In genomic region chr9:116327080-116327479, GRCm38 (mm10) we compare ENCODE assay signal across 20 mouse cellular contexts.
DNase-seq lines count a peak whose midpoint lies in the region; TF ChIP-seq lines count a peak whose summit lies in the region.
"Had no signal": no experiment of that assay in that cellular context is flagged by ENCODE, and none has a peak within 500 bp of the region (broad histone marks: within the 10 kb centered on the region; RNA-seq: fewer than 3 reads in every experiment).

No protein-coding gene starts in this region.

- TF ChIP-seq CTCF in layer of hippocampus, adult 2 months (conservative IDR thresholded peaks at IDR 0.05) = no peak
- TF ChIP-seq CTCF in CH12.LX (conservative IDR thresholded peaks at IDR 0.05 in 1 of 2, IDR thresholded peaks at IDR 0.05 in 1 of 2; ENCODE audit: low read depth in 2 of 2, low read length in 2 of 2) = no peak

- in situ Hi-C loops in CH12.LX (cut with MboI; ENCODE audit: low pct_ligation_motif_present, low pct_unique_long_range_greater_than_20kb, low sequenced_read_pairs) = loop anchor here (10.0 kb wide), 2 partner anchors 112 to 242 kb away; no protein-coding TSS in a partner anchor

- no peak overlapping the region for H3K4me2 ChIP-seq in CH12.LX (ENCODE audit: insufficient read depth, low read depth, poor library complexity, severe bottlenecking)

- no peak overlapping the region for H3K4me3 ChIP-seq in layer of hippocampus, adult 2 months
- H3K4me3 ChIP-seq in CH12.LX (replicated peaks in 1 of 3; ENCODE audit: low read depth in 2 of 3, low read length in 2 of 3, poor library complexity in 1 of 3) = no peak overlapping the region
- no peak overlapping the region for H3K4me3 ChIP-seq in brown adipose tissue, adult 24 weeks (ENCODE audit: insufficient read depth, low read depth, low read length)

- no peak for TF ChIP-seq POLR2A in CH12.LX (IDR thresholded peaks at IDR 0.05; ENCODE audit: low read depth, low read length)

- no peak for TF ChIP-seq EP300 in CH12.LX (IDR thresholded peaks at IDR 0.05; ENCODE audit: low read length)

- no peak; the same call in 1 of the 2 replicates for TF ChIP-seq RAD21 in CH12.LX (IDR thresholded peaks at IDR 0.05; ENCODE audit: low read depth, low read length)

- no peaks in the 10 kb centered on the region for H3K79me2 ChIP-seq in CH12.LX (replicated peaks; ENCODE audit: control insufficient read depth, extremely low read depth, insufficient read depth, poor library complexity, severe bottlenecking)

- H3K4me1 ChIP-seq in CH12.LX (ENCODE audit: control insufficient read depth in 1 of 2, insufficient read depth in 2 of 2) = peaks cover 43 to 99% of the 10 kb centered on the region in 2 experiments
- H3K4me1 ChIP-seq in brown adipose tissue, adult 24 weeks (ENCODE audit: control insufficient read depth, insufficient read depth, insufficient read length, low read length) = peaks cover 35% of the 10 kb centered on the region

- H3K9ac ChIP-seq in CH12.LX (ENCODE audit: insufficient read depth, low read depth) = peak overlapping the region; percentile 50; the same call in 1 of the 2 replicates

- no peaks in the 10 kb centered on the region for H3K9me3 ChIP-seq in CH12.LX (replicated peaks; ENCODE audit: low read length)

- DNase-seq in layer of hippocampus, adult 2 months (ENCODE audit: low spot score in 2 of 2) = no peak
- DNase-seq in layer of hippocampus, adult 11-12 months (ENCODE audit: low spot score) = no peak
- no peak for DNase-seq in CH12.LX (ENCODE audit: extremely low read depth)
- no peak for DNase-seq in cerebellum, postnatal 25 days
- DNase-seq in adrenal gland, postnatal 36 days = no peak
- DNase-seq: adrenal gland, adult 2 months; adrenal gland, adult 8-10 months; adrenal gland, postnatal 10 days; adrenal gland, postnatal 14 days; adrenal gland, postnatal 25 days; B cell, adult 2 months; cerebellum, adult 11 months; cerebellum, adult 11-12 months; cerebellum, adult 18-20 months; cerebellum, adult 2 months; cerebellum, adult 8-10 months; cerebellum, adult 9-10 months had no signal

- dilution Hi-C loops in CH12.LX (cut with MboI; ENCODE audit: extremely low pct_ligation_motif_present, extremely low pct_unique_long_range_greater_than_20kb, low sequenced_read_pairs) = no loop called here

- no peaks in the 10 kb centered on the region for H3K27me3 ChIP-seq in CH12.LX (replicated peaks)
- H3K27me3 ChIP-seq: Patski had no signal

- peak overlapping the region; percentile 41; the same call in 1 of the 2 replicates for H3K27ac ChIP-seq in layer of hippocampus, adult 2 months
- peak overlapping the region; percentile 78 for H3K27ac ChIP-seq in CH12.LX (ENCODE audit: insufficient read depth, low read depth)
- H3K27ac ChIP-seq in brown adipose tissue, adult 24 weeks (replicated peaks; ENCODE audit: low read depth, low read length) = 0 out of 2 replicates have a peak overlapping the region, but pooled peaks have one; percentile 70

- H3K36me3 ChIP-seq in CH12.LX (replicated peaks in 1 of 2; ENCODE audit: control insufficient read depth in 1 of 2, insufficient read depth in 1 of 2, low read length in 1 of 2) = no peaks in the 10 kb centered on the region
- H3K36me3 ChIP-seq: G1E had no signal

TF ChIP-seq in CH12.LX, 34 proteins besides CTCF, POLR2A, EP300 and RAD21:
- no peak for TF ChIP-seq ZC3H11A (IDR thresholded peaks at IDR 0.05; ENCODE audit: low read depth, low read length)
- no peak for TF ChIP-seq SIN3A (IDR thresholded peaks at IDR 0.05; ENCODE audit: low read length)
- no peak; the same call in 1 of the 2 replicates for TF ChIP-seq MEF2A (IDR thresholded peaks at IDR 0.05; ENCODE audit: borderline replicate concordance, low read depth, low read length)
- 0 out of 2 replicates have a peak, but pooled peaks have one; percentile 23 for TF ChIP-seq BHLHE40 (IDR thresholded peaks at IDR 0.05; ENCODE audit: low read depth, low read length)
- no peak for TF ChIP-seq NRF1 (IDR thresholded peaks at IDR 0.05; ENCODE audit: low read depth, low read length)
- no peak for TF ChIP-seq JUN (IDR thresholded peaks at IDR 0.05; ENCODE audit: insufficient read depth, low read depth, low read length)
- 0 out of 2 replicates have a peak, but pooled peaks have one; percentile 10 for TF ChIP-seq TCF12 (IDR thresholded peaks at IDR 0.05; ENCODE audit: low read depth, low read length)
- TF ChIP-seq HCFC1 (IDR thresholded peaks at IDR 0.05; ENCODE audit: low read depth, low read length) = peak; percentile 42; the same call in 1 of the 2 replicates
- no peak for TF ChIP-seq MAFK (IDR thresholded peaks at IDR 0.05; ENCODE audit: insufficient replicate concordance, low read length)
- 0 out of 2 replicates have a peak, but pooled peaks have one; percentile 24 for TF ChIP-seq CHD2 (IDR thresholded peaks at IDR 0.05; ENCODE audit: low read length)
- TF ChIP-seq IRF4 (IDR thresholded peaks at IDR 0.05; ENCODE audit: low read depth, low read length) = peak; percentile 60; the same call in 1 of the 2 replicates
- no peak for TF ChIP-seq USF2 (conservative IDR thresholded peaks at IDR 0.05; ENCODE audit: low read depth, low read length)
- TF ChIP-seq CHD1 (IDR thresholded peaks at IDR 0.05; ENCODE audit: low read depth, low read length) = peak; percentile 99
- no peak for TF ChIP-seq ELF1 (IDR thresholded peaks at IDR 0.05; ENCODE audit: low read depth, low read length)
TF ChIP-seq in CH12.LX: peak in this region for 6.
